Mouse (Mus musculus) MEL (cell line): ENCODE results near the gene Ubac2. TPM values are rescaled to one million over a fixed set of nuclear protein-coding genes. Genes with fewer than 3 reads are reported as not detected.
A peak's percentile ranks its signal among the peaks of the same experiment; 100 is the strongest.

Experiments used
- DNase-seq: peaks from one replicate; pipeline ENCODE4 v3.0.0; 2011; ENCODE audit warnings: low read depth, low spot score
- H3K27ac ChIP-seq: 2 replicates; pipeline ENCODE4 v1.5.1; 2012; ENCODE audit warnings: low read depth, mild to moderate bottlenecking, control low read depth, low read length, moderate library complexity; ENCODE audit not compliant: control insufficient read depth
- H3K27me3 ChIP-seq, 2 experiments: fragments of 150-350 bp in 1 of 2; sonication (generic) in 1 of 2; 2 replicates each; pipeline ENCODE4 v1.6.1; 2012; ENCODE audit warnings: low read length in 2 of 2, mild to moderate bottlenecking in 2 of 2, improper control_type of control experiment in 1 of 2, moderate library complexity in 1 of 2; ENCODE audit not compliant: insufficient read depth in 2 of 2, control insufficient read depth in 1 of 2
- H3K36me3 ChIP-seq, 2 experiments: 2 replicates each; pipeline ENCODE4 v1.6.1; 2012 to 2014; ENCODE audit warnings: low read length in 2 of 2, improper control_type of control experiment in 1 of 2, inconsistent platforms in 1 of 2, mild to moderate bottlenecking in 1 of 2; ENCODE audit not compliant: insufficient read depth in 2 of 2, control insufficient read depth in 1 of 2
- H3K4me1 ChIP-seq, 2 experiments: fragments of 150-350 bp in 1 of 2; sonication (generic) in 1 of 2; 2 replicates each; pipeline ENCODE4 v1.6.1; 2012; ENCODE audit warnings: low read length in 2 of 2, improper control_type of control experiment in 1 of 2, mild to moderate bottlenecking in 1 of 2; ENCODE audit not compliant: insufficient read depth in 2 of 2, control insufficient read depth in 1 of 2
- H3K4me3 ChIP-seq, 2 experiments: fragments of 150-350 bp in 1 of 2; sonication (generic) in 1 of 2; 2 replicates each; pipeline ENCODE4 v1.5.1; 2012; ENCODE audit warnings: low read depth in 2 of 2, low read length in 2 of 2, mild to moderate bottlenecking in 2 of 2, moderate library complexity in 2 of 2, control low read depth in 1 of 2, improper control_type of control experiment in 1 of 2; ENCODE audit not compliant: control insufficient read depth in 1 of 2, insufficient read depth in 1 of 2
- H3K79me2 ChIP-seq: 2 replicates; pipeline ENCODE4 v1.6.1; 2012; ENCODE audit warnings: mild to moderate bottlenecking, low read length, moderate library complexity; ENCODE audit not compliant: control insufficient read depth, poor library complexity, insufficient read depth
- H3K9ac ChIP-seq: 2 replicates; pipeline ENCODE4 v1.6.1; 2012; ENCODE audit warnings: low read depth, mild to moderate bottlenecking, control low read depth, low read length, moderate library complexity; ENCODE audit not compliant: control insufficient read depth, poor library complexity, severe bottlenecking
- H3K9me3 ChIP-seq: fragments of 150-350 bp; sonication (generic); replicated peaks from 2 replicates; pipeline ENCODE4 v1.6.1; 2012; ENCODE audit warnings: mild to moderate bottlenecking, low read length, improper control_type of control experiment, moderate library complexity; ENCODE audit not compliant: insufficient read depth
- BHLHE40 ChIP-seq: IDR thresholded peaks from 2 replicates; pipeline ENCODE4 v1.6.1; 2012; ENCODE audit warnings: low read depth, mild to moderate bottlenecking, inconsistent platforms, low read length, improper control_type of control experiment, borderline replicate concordance
- CHD1 ChIP-seq: IDR thresholded peaks from 2 replicates; pipeline ENCODE4 v1.6.1; 2012; ENCODE audit warnings: low read depth, mild to moderate bottlenecking, inconsistent platforms, low read length, improper control_type of control experiment
- CHD2 ChIP-seq: IDR thresholded peaks from 2 replicates; pipeline ENCODE4 v1.6.1; 2011; ENCODE audit warnings: low read length, improper control_type of control experiment
- CTCF ChIP-seq, 3 experiments: IDR thresholded peaks in 2 of 3; conservative IDR thresholded peaks in 1 of 3; 2 replicates each; pipeline ENCODE4 v1.5.1; 2011 to 2012; ENCODE audit warnings: low read length in 3 of 3, low read depth in 2 of 3, mild to moderate bottlenecking in 2 of 3, improper control_type of control experiment in 1 of 3, inconsistent platforms in 1 of 3, mixed read lengths in 1 of 3, moderate library complexity in 1 of 3; ENCODE audit not compliant: control insufficient read depth in 1 of 3, insufficient read depth in 1 of 3, poor library complexity in 1 of 3, severe bottlenecking in 1 of 3
- E2F4 ChIP-seq: IDR thresholded peaks from 2 replicates; pipeline ENCODE4 v1.6.1; 2011; ENCODE audit warnings: low read depth, low read length, improper control_type of control experiment, borderline replicate concordance
- ELF1 ChIP-seq: IDR thresholded peaks from 2 replicates; pipeline ENCODE4 v1.6.1; 2014; ENCODE audit warnings: low read depth, mild to moderate bottlenecking, inconsistent platforms, low read length, improper control_type of control experiment, moderate library complexity
- EP300 ChIP-seq, 2 experiments: IDR thresholded peaks; 2 replicates each; pipeline ENCODE4 v1.6.1; 2011; ENCODE audit warnings: improper control_type of control experiment in 2 of 2, low read length in 2 of 2, low read depth in 1 of 2, mild to moderate bottlenecking in 1 of 2
- GATA1 ChIP-seq: IDR thresholded peaks from 2 replicates; pipeline ENCODE4 v1.6.1; 2011; ENCODE audit warnings: low read depth, low read length, improper control_type of control experiment
- JUND ChIP-seq: IDR thresholded peaks from 2 replicates; pipeline ENCODE4 v1.6.1; 2011; ENCODE audit warnings: low read depth, mild to moderate bottlenecking, improper control_type of control experiment, low read length
- KAT2A ChIP-seq: conservative IDR thresholded peaks from 2 replicates; pipeline ENCODE4 v1.6.1; 2012; ENCODE audit warnings: low read depth, low read length, improper control_type of control experiment, inconsistent platforms
- MAZ ChIP-seq: IDR thresholded peaks from 2 replicates; pipeline ENCODE4 v1.6.1; 2012; ENCODE audit warnings: low read depth, mild to moderate bottlenecking, inconsistent platforms, low read length, improper control_type of control experiment
- MEF2A ChIP-seq: IDR thresholded peaks from 2 replicates; pipeline ENCODE4 v1.6.1; 2014; ENCODE audit warnings: low read depth, mild to moderate bottlenecking, inconsistent platforms, low read length, improper control_type of control experiment; ENCODE audit not compliant: poor library complexity, insufficient replicate concordance, severe bottlenecking; ENCODE audit errors: extremely low read depth
- MYB ChIP-seq: IDR thresholded peaks from 2 replicates; pipeline ENCODE4 v1.6.1; 2011; ENCODE audit warnings: mild to moderate bottlenecking, low read depth, low read length, improper control_type of control experiment
- NRF1 ChIP-seq: IDR thresholded peaks from 2 replicates; pipeline ENCODE4 v1.6.1; 2014; ENCODE audit warnings: low read depth, mild to moderate bottlenecking, inconsistent platforms, low read length, improper control_type of control experiment, moderate library complexity; ENCODE audit not compliant: poor library complexity, insufficient read depth, severe bottlenecking
- POLR2AphosphoS2 ChIP-seq: IDR thresholded peaks from 2 replicates; pipeline ENCODE4 v1.6.1; 2011; ENCODE audit warnings: low read length, improper control_type of control experiment
- RCOR1 ChIP-seq: IDR thresholded peaks from 2 replicates; pipeline ENCODE4 v1.6.1; 2012; ENCODE audit warnings: low read depth, mild to moderate bottlenecking, inconsistent platforms, low read length, improper control_type of control experiment
- SIN3A ChIP-seq: IDR thresholded peaks from 2 replicates; pipeline ENCODE4 v1.6.1; 2012; ENCODE audit warnings: low read length, improper control_type of control experiment, inconsistent platforms
- SMC3 ChIP-seq: IDR thresholded peaks from 2 replicates; pipeline ENCODE4 v1.6.1; 2011; ENCODE audit warnings: low read depth, low read length, improper control_type of control experiment
- TAL1 ChIP-seq: IDR thresholded peaks from 2 replicates; pipeline ENCODE4 v1.6.1; 2012; ENCODE audit warnings: mild to moderate bottlenecking, inconsistent platforms, low read length, moderate library complexity, mixed read lengths
- TCF12 ChIP-seq: IDR thresholded peaks from 2 replicates; pipeline ENCODE4 v1.6.1; 2014; ENCODE audit warnings: low read depth, mild to moderate bottlenecking, inconsistent platforms, low read length, improper control_type of control experiment, moderate library complexity
- USF2 ChIP-seq, 2 experiments: IDR thresholded peaks; 2 replicates each; pipeline ENCODE4 v1.6.1; 2011 to 2012; ENCODE audit warnings: improper control_type of control experiment in 2 of 2, low read length in 2 of 2, borderline replicate concordance in 1 of 2, inconsistent platforms in 1 of 2, low read depth in 1 of 2, mild to moderate bottlenecking in 1 of 2; ENCODE audit not compliant: insufficient read depth in 1 of 2
- ZC3H11A ChIP-seq: IDR thresholded peaks from 2 replicates; pipeline ENCODE4 v1.6.1; 2012; ENCODE audit warnings: low read depth, mild to moderate bottlenecking, inconsistent platforms, low read length, improper control_type of control experiment
- ZNF384 ChIP-seq: IDR thresholded peaks from 2 replicates; pipeline ENCODE4 v1.6.1; 2012; ENCODE audit warnings: low read depth, mild to moderate bottlenecking, inconsistent platforms, low read length, improper control_type of control experiment
- polyA plus RNA-seq, 2 experiments: library from polyadenylated mRNA; stranded (reverse) in 1 of 2; unstranded in 1 of 2; fragments of >175 nt in 1 of 2; fragments of >200 nt in 1 of 2; gene quantifications; 2 replicates each; pipeline versions ENCODE4 v1.2.1 to v1.2.4; 2012; ENCODE audit warnings: low replicate concordance in 2 of 2, low read depth in 1 of 2; ENCODE audit not compliant: insufficient read length in 2 of 2, insufficient read depth in 1 of 2, missing spikeins in 1 of 2
- total RNA-seq: library from RNA; depleted of rRNA; stranded (reverse); fragments of 300-350 nt; gene quantifications from 2 replicates; pipeline ENCODE4 v1.2.3, GENCODE M21; 2012

Ubac2 gene
- total and polyA plus RNA-seq, 3 experiments, result 32.9 to 44.8 TPM; not detected in 1

DNA sequence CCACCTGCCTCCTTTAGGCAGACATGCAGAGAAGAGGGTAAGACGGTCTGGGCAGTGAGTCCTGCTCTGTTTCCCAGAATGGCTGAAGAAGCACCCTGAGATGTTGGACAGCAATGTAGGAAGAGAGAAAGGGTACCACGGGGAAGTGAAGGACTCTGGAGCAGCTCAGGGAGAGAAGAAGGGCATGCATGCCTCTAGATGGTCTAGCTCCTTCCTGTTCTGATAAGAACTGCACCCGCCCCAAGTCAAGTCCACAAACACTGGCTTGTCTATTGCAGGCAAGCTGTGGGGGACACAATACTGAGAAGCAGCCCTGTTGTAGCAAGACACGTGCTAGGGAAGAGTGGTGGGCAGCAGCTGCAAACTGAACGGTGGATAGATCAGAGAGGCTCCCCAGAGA lies 133.8 kb downstream of the Ubac2 start:
- peaks cover 0 to 3% of the 10 kb centered on the region in 2 experiments for H3K36me3 ChIP-seq
- DNase-seq, result peak; percentile 40
- H3K79me2 ChIP-seq, result no peaks in the 10 kb centered on the region
- H3K4me3 ChIP-seq, result no peak overlapping the region
- H3K27ac ChIP-seq, result no peak overlapping the region
- H3K27me3 ChIP-seq, result no peaks in the 10 kb centered on the region
- peak in 1 of 2 experiments; percentile 33; a peak in 1 of 4 replicates for TF ChIP-seq EP300 (IDR thresholded peaks at IDR 0.05; ENCODE audit: low read depth in 1 of 2, low read length in 2 of 2)
- TF ChIP-seq GATA1, result 0 out of 2 replicates have a peak, but pooled peaks have one; percentile 34
- no peak for TF ChIP-seq MAZ
- 0 out of 2 replicates have a peak, but pooled peaks have one; percentile 25 for TF ChIP-seq ELF1
- H3K9ac ChIP-seq, result no peak overlapping the region
- peaks cover 7 to 8% of the 10 kb centered on the region in 2 experiments; a peak in 3 of 4 replicates for H3K4me1 ChIP-seq
- H3K9me3 ChIP-seq, result no peaks in the 10 kb centered on the region

DNA sequence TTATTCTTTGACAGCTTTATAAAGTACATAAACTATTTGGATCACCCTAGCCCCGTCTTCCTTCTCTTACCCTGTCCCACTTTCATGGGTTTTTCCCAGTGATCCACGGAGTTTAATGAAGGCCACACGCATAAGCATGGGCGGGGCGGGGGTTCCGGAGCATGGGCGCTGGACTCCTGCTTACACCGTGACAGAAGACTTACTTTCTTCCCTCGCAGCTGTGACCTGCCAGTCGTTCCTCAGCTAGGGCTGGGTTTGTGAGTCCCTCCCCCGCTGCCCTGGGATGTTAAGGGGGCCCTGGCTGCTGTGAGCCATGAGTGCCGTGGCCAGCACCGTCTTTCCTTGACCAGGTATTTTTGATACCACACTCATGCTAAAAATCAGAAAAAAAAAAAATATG lies 134.4 kb downstream of the Ubac2 start:
- Histone ChIP-seq H3K79me2 (no peaks in the 10 kb centered on the region), H3K27ac (no peak overlapping the region), H3K36me3 (peaks cover 0 to 3% of the 10 kb centered on the region in 2 experiments), H3K9ac (no peak overlapping the region), H3K4me1 (peaks cover 7 to 8% of the 10 kb centered on the region in 2 experiments; a peak in 3 of 4 replicates), H3K4me3 (no peak overlapping the region), H3K27me3 (no peaks in the 10 kb centered on the region), H3K9me3 (no peaks in the 10 kb centered on the region)
- DNase-seq, result no peak
- TF ChIP-seq CTCF (IDR thresholded peaks at IDR 0.05 in 2 of 3, conservative IDR thresholded peaks at IDR 0.05 in 1 of 3; ENCODE audit: control insufficient read depth in 1 of 3, insufficient read depth in 1 of 3, low read depth in 2 of 3, low read length in 3 of 3, poor library complexity in 1 of 3, severe bottlenecking in 1 of 3) (no peak), ZNF384 (no peak), MYB (no peak)

- H3K4me3 ChIP-seq, result no peak overlapping the region
- peaks cover 7 to 8% of the 10 kb centered on the region in 2 experiments; a peak in 3 of 4 replicates for H3K4me1 ChIP-seq
- TF ChIP-seq CHD1 (no peak), JUND (no peak), ZC3H11A (no peak), NRF1 (no peak), KAT2A (no peak), TCF12 (no peak), SMC3 (no peak), TAL1 (no peak), E2F4 (no peak), BHLHE40 (no peak), USF2 (IDR thresholded peaks at IDR 0.05; ENCODE audit: borderline replicate concordance in 1 of 2, insufficient read depth in 1 of 2, low read depth in 1 of 2, low read length in 2 of 2) (no peak), MEF2A (no peak), SIN3A (no peak), POLR2AphosphoS2 (no peak), CHD2 (no peak), RCOR1 (no peak)
- no peak overlapping the region for H3K9ac ChIP-seq
- DNase-seq, result no peak
- H3K27me3 ChIP-seq, result no peaks in the 10 kb centered on the region
- H3K9me3 ChIP-seq, result no peaks in the 10 kb centered on the region
- H3K36me3 ChIP-seq, result peaks cover 0 to 3% of the 10 kb centered on the region in 2 experiments
- H3K79me2 ChIP-seq, result no peaks in the 10 kb centered on the region
- no peak overlapping the region for H3K27ac ChIP-seq
Measured at GRCm38 (mm10) chr14:122013417-122013951, 135.1 kb downstream of the Ubac2 start.
